Mouse (Mus musculus) right cerebral cortex, adult 18-20 months (tissue): ENCODE results near the gene Vpreb3.
A peak's percentile ranks its signal among the peaks of the same experiment; 100 is the strongest.

Experiments used
- DNase-seq: peaks from one replicate; pipeline ENCODE4 v3.0.0; 2022; ENCODE audit warnings: mixed read lengths

Gene Vpreb3

GRCm38 (mm10) chr10:75932081-75932678 lies 10.7 kb upstream of the Vpreb3 start:
- DNase-seq, result no peak

DNA sequence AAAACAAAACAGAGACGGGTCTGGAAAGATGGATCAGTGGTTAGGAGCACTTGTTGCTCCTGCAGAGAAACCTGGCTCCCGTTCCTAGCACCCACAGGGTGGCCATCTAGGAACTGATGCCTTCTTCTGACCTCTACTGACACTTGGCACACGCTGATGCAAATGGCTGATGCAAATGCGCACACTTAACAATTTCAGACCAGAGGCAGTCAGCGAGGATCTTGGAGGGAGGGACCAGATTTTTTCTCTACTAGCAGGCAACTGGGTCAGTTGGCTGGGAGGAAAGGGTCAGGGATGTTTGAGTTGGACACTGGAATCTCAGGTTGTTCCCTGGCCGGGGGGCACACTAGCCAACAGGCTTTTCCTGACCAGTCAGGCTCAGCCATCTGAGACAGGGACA lies 10.0 kb upstream of the Vpreb3 start, which contains the start of gene Chchd10:
TSS of gene Chchd10 (plus strand) at position 240 of the 400 bp plus-strand sequence.
- no peak for DNase-seq

DNA sequence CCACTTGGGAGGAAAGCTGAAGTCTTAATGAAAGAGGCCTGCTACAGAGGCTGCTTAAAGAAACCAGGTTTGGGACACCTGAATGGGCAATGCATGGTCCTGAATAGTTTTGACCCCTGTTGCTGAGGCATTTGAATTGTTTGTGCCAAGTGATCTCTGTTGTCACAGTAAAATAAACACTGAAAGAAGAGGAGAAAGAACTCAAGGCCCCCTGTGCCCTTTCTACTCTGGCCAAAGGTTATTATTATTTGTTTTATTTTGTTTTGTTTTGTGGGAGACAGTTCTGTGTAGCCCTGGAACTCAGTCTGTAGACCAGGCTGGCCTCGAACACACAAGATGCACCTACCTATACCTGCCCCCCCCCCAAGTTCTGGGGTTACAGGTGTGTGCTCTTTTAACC lies 7.9 kb upstream of the Vpreb3 start:
- DNase-seq, result no peak

GRCm38 (mm10) chr10:75935680-75936541 lies 6.9 kb upstream of the Vpreb3 start, which contains the start of gene Mmp11:
Gene Mmp11, minus strand, starts transcription at chr10:75936496.
- peak; percentile 81 for DNase-seq

- no peak for DNase-seq
Measured at GRCm38 (mm10) chr10:75936909-75937667, 5.8 kb upstream of the Vpreb3 start.

DNA sequence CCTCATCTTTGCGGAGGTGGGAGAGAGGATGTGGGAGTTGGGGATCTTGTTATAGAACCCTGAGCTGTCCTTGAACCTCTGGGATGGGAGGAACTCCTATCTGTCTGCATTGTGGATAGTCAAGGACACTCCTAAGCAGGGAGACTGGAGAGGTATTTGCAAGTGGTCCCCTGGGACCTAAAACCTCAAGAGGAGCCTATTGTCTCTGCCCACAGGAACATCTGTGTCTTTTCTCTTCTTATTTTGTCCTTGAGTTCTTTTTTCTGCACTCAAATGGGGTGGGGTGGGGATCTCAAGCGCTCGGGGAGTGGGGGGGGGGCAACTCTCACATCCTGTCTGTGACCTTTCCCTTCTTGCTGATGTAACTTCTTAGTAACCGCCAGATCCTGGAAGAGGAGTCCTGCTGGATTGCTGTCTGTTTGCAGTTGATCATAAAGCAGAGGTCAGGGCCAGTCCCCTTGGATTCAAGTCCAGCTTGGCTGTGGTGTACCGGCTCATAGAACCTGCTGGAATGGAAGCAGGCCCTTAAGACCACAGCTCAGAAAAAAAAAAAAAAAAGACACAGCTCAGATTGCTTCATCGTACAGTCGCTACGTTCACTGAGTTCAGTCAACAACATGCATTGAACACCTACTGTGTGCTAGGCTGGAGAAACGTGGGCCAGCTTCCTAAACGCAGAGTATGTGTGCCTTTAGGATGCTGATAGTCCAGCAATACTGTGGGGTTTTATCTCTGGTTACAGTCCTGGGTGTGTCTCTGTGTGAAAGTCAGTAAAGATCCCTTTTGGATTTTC lies 4.8 kb upstream of the Vpreb3 start:
- DNase-seq, result no peak

GRCm38 (mm10) chr10:75939481-75940234 lies 3.2 kb upstream of the Vpreb3 start:
- DNase-seq, result peak; percentile 64

DNA sequence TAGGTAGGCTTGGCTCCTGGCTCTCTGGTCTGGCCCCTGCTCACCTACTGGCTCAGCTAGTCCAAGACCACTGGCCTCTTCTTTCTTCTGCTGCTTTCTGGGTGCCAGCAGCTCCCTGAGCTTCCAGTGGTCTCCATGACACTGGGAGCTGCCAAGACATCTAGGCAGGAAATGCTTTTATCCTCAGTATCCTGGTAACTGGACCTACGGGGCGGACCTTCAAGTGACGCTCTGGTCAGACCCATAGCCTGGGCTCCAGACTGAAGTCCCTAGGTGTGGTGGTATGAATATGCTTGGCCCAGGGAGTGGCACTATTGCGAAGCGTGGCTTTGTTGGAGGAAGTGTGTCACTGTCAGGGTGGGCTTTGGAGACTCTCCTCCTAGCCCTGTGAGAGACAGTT lies 2.3 kb upstream of the Vpreb3 start, which contains the start of gene Gm867:
TSS of gene Gm867 (minus strand) at position 153 of the 400 bp plus-strand sequence.
- DNase-seq, result no peak

- no peak for DNase-seq
Measured at GRCm38 (mm10) chr10:75941042-75941824, 1.6 kb upstream of the Vpreb3 start.

DNA sequence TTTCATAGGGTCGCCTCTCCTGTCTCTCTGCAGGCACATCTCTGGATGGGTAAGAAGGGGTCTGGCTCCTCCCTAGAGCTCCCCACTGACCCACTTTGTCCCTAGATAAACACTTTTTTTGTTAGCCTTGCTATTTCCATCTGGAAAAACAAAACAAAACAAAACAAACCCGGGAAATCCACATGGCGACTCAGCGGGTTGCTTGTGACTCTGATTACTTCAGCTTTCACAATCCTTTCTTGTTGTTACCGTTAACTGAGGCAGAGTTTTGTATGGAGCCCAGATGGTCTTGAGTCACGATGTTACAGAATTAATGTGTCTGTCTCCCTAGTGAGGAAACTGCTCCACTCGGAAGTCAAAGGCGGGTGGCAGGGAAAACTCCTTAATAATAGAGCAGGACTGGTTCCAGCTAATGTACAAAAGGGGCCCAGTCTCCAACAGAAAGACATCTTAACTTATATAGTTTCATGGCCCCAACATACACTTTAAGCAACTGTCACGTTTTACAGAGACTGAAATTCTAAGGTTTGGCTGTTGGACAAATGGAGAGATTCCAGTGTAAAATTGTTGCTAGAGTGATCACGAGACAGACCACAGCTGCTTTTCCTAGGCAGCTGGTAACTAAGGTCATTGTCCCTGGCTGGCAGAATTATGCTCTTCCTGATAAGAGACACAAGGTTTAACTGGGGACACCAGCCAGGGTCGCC lies 1.4 kb downstream of the Vpreb3 start:
- DNase-seq, result no peak

DNA sequence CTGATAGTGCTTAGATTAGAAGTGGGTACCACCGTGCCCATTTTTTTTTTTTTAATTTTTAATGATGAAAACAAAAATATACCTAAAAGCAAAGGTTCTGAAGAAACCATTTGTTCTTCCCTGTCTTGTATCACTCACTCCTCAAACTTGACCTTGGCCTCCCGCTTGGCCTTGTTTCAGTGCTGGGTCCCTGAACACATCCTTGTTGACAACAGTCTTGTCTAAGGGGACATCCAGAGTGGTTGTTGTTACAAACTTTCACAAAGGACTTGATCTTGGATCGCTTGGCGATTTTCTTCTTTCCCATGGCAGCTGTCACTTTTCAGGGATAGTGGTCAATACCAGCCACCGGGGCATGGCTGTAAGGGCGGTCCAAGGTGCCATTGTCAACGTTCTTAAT lies 2.4 kb downstream of the Vpreb3 start:
- no peak for DNase-seq

DNA sequence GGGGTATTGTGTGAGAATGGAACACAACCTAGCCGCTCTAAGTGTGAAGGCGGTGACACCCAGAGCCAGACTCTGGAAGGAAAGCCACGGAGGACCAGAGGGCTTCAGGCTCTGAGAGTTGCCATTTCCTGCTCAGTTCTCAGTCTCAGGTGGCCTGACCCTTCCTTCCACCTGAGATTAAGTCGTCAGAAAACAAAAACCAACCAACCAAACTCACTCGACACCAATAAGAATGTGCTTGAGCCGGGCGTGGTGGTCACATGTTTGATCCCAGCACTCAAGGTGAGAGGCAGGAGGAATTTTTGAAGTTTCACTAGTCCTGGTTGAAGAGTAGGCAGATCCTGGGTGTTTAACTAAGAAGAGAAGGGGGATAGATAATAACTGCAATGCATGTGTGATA lies 3.0 kb downstream of the Vpreb3 start:
- no peak for DNase-seq

GRCm38 (mm10) chr10:75948079-75948478 lies 5.2 kb downstream of the Vpreb3 start:
- no peak for DNase-seq

DNA sequence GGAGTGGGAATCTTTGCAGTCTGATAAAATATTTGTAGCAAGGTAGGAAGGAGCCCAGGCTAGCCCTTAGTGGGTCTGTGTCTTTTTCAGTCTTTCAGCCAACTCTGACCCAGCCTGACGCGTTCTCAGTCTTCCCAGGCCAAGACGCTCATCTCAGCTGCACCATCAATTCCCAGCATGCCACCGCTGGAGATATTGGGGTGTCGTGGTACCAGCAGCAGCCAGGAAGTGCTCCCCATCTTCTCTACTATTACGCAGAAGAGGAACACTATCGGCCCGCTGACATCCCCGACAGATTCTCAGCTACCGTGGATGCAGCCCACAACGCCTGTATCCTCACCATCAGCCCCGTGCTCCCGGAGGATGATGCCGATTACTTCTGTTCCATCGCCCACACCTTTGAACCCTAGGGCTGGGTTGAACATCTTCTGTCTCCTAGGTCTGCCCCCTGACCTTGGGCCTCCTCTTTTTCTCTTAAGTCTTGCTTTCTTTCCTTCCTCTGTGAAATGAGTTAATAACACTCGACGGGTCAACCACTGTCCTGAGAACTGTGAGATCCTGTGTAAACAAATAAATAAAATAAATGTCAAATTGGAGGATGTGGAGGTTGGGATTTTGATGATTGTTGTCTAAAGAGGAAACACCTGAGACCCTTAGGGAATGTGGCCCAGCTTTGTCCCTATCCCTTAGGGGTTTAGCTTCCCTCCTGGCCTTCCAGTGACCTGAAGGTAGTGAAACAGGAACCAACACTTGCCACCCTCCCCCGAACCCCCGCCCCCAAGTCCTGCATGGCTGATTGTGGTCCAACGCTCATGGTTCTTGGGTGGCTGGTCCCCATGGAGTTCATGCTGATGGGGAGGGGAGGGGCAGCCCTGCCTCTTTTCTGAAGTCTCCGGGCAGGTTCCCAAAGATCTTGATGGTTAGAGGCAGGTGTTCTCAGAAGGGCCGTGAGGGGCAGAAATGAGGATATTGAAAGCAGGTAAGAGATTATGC lies 6.5 kb downstream of the Vpreb3 start:
- DNase-seq, result no peak

- no peak for DNase-seq
Measured at GRCm38 (mm10) chr10:75950791-75951210, 7.9 kb downstream of the Vpreb3 start.

DNA sequence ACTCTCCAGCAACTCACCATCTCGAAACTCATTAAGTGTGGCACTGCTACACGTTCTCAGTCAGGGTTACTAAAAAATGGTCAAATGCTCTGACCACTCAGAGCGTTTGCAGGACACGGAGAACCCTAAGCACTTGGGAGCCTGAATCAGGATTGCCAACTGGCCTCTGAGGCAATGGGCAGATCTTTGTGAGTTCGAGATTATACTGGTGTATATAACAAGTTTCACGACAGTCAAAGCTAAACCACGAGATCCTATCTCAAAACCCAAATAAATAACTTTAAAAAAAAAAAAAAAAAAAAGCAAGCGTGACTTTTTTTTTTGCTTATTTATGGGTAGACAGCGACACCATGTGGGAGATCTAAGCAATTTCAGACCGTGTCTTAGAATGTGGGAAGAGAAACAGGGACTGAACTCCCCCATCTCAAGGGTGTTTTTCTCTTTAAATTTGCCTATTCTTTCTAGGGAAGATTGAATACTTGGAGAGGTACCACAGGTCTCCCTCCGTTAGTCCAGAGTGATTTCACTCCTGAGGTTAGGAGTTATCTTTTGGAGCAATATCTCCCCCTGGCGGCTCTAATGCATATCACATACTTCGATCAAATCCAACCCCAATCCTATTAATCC lies 8.7 kb downstream of the Vpreb3 start:
- DNase-seq, result no peak

GRCm38 (mm10) chr10:75954381-75954811 lies 11.5 kb downstream of the Vpreb3 start, which contains the start of gene Gm5134:
Gene Gm5134, plus strand, starts transcription at chr10:75954514.
- DNase-seq, result no peak

DNA sequence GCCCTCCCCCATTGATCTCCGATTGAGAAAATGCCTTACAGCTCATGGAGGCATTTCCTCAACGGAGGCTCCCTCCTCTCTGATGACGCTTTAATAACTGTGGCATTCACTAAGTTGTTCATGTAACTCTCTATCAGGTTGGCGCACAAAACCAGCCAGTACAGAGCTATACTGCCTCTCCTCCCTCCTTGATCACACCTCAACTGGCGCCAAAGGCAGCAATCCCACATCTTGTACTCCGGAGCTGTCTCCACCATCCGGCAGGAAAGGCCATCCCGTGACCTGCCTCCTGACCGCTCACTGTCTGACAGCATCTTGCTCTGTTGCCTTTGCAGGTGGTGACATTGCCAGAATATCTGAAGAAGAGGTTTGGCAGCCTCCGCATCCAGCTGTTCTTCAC lies 31.0 kb downstream of the Vpreb3 start:
- no peak for DNase-seq
